Mouse (Mus musculus) intestine, embryonic 16.5 days (tissue): ENCODE measurements around the gene Hist2h2be. TPM values are rescaled to one million over a fixed set of nuclear protein-coding genes. Genes with fewer than 3 reads are reported as not detected.
A peak's percentile ranks its signal among the peaks of the same experiment; 100 is the strongest.
"Not testable (repeated sequence)": the region's sequence is repeated elsewhere in the genome, so short reads cannot be mapped to it uniquely, and the experiment has no call there.

Experiments used
- ATAC-seq: fragments of 200-750 bp; cut with Nextera tagmentation; 2 replicates; pipeline ENCODE4 v1.8.0; 2017; ENCODE audit warnings: moderate TSS enrichment, moderate library complexity
- H3K27ac ChIP-seq: fragments of 300-500 bp; sonication (generic); 2 replicates; pipeline ENCODE4 v1.5.1; 2014; ENCODE audit warnings: mild to moderate bottlenecking, low read length
- H3K27me3 ChIP-seq: fragments of 300-500 bp; sonication (generic); replicated peaks from 2 replicates; pipeline ENCODE4 v1.6.1; 2014; ENCODE audit warnings: low read length, control low read depth, mixed read lengths; ENCODE audit not compliant: control insufficient read depth, insufficient read depth
- H3K36me3 ChIP-seq: fragments of 300-500 bp; sonication (generic); 2 replicates; pipeline ENCODE4 v1.6.1; 2014; ENCODE audit warnings: low read length, control low read depth; ENCODE audit not compliant: control insufficient read depth, insufficient read depth
- H3K4me1 ChIP-seq: fragments of 300-500 bp; sonication (generic); 2 replicates; pipeline ENCODE4 v1.6.1; 2014; ENCODE audit warnings: low read length, control low read depth, mixed read lengths; ENCODE audit not compliant: control insufficient read depth, insufficient read depth
- H3K4me2 ChIP-seq: fragments of 300-500 bp; sonication (generic); 2 replicates; pipeline ENCODE4 v1.6.1; 2014; ENCODE audit warnings: low read depth, low read length, control low read depth
- H3K4me3 ChIP-seq: fragments of 300-500 bp; sonication (generic); 2 replicates; pipeline ENCODE4 v1.5.1; 2014; ENCODE audit warnings: mild to moderate bottlenecking, low read length
- H3K9ac ChIP-seq: fragments of 300-500 bp; sonication (generic); 2 replicates; pipeline ENCODE4 v1.6.1; 2014; ENCODE audit warnings: low read depth, low read length
- H3K9me3 ChIP-seq: fragments of 300-500 bp; sonication (generic); 2 replicates; pipeline ENCODE4 v1.6.1; 2016; ENCODE audit warnings: low read length, control low read depth; ENCODE audit not compliant: control insufficient read depth
- WGBS: fragments of 180-500 bp; shearing (Covaris S2); extraction: QIAGEN DNeasy Blood & Tissue Kit; methylation state at CpG from one replicate; pipeline ENCODE4 v1.1.7; 2014; 5-methylcytosine and 5-hydroxymethylcytosine counted together
- polyA plus RNA-seq: library from polyadenylated mRNA; unstranded; fragments of >200 nt; fragmentation: Nextera tagmentation; extraction: Ambion mirVana; gene quantifications from 2 replicates; pipeline ENCODE4 v1.2.1, GENCODE M21; 2015

Hist2h2be gene
- polyA plus RNA-seq, 1 experiment from 2014 or later: 6.7 TPM

- H3K27me3 ChIP-seq, H3K36me3 ChIP-seq, H3K9me3 ChIP-seq: not testable (repeated sequence)
- peak within 1 kb of the TSS; percentile 84 for H3K27ac ChIP-seq
- H3K4me2 ChIP-seq: peak within 1 kb of the TSS; percentile 40
- peak; percentile 85 for ATAC-seq
- H3K4me3 ChIP-seq: peak within 1 kb of the TSS; percentile 41
- peak within 1 kb of the TSS; percentile 65 for H3K9ac ChIP-seq
- WGBS: 0% methylated on average over 29 of the region's 88 CpGs
- peaks cover 23% of the 10 kb centered on the region for H3K4me1 ChIP-seq
These were observed 24.3 kb downstream of the Hist2h2be start, which contains the start of gene Hist2h2aa1 for GRCm38 (mm10) chr3:96245003-96245886. Hist2h2aa1 (plus strand) TSS chr3:96245497.

- H3K9ac ChIP-seq, H3K4me2 ChIP-seq, ATAC-seq, H3K27ac ChIP-seq, H3K36me3 ChIP-seq, H3K9me3 ChIP-seq, H3K27me3 ChIP-seq: not testable (repeated sequence)
- peak overlapping the region; percentile 38 for H3K4me3 ChIP-seq
- 1% methylated on average over 10 of the region's 21 CpGs for WGBS
- peaks cover 23% of the 10 kb centered on the region for H3K4me1 ChIP-seq
These were observed 25.1 kb downstream of the Hist2h2be start for GRCm38 (mm10) chr3:96246018-96246417.

GRCm38 (mm10) chr3:96246427-96246856, 25.5 kb downstream of the Hist2h2be start, which contains the start of gene Hist2h3c1:
Hist2h3c1 (plus strand) TSS chr3:96246685.
- H3K9me3 ChIP-seq, H3K27me3 ChIP-seq, H3K36me3 ChIP-seq: not testable (repeated sequence)
- WGBS: 0% methylated on average over 6 of the region's 47 CpGs
- Histone ChIP-seq H3K4me3 (peak within 1 kb of the TSS; percentile 50), H3K4me1 (peaks cover 23% of the 10 kb centered on the region), H3K27ac (peak within 1 kb of the TSS; percentile 50), H3K4me2 (peak within 1 kb of the TSS; percentile 56), H3K9ac (peak within 1 kb of the TSS; percentile 62)
- peak; percentile 92 for ATAC-seq

- no peaks in the 10 kb centered on the region for H3K36me3 ChIP-seq
- H3K9me3 ChIP-seq: no peaks in the 10 kb centered on the region
- peaks cover 23% of the 10 kb centered on the region for H3K4me1 ChIP-seq
- peak overlapping the region; percentile 62 for H3K9ac ChIP-seq
- H3K27ac ChIP-seq: peak overlapping the region; percentile 50
- 4% methylated on average over 11 of the region's 11 CpGs for WGBS
- ATAC-seq: no peak
- H3K4me3 ChIP-seq: peak overlapping the region; percentile 50
- no peaks in the 10 kb centered on the region for H3K27me3 ChIP-seq
- peak overlapping the region; percentile 56 for H3K4me2 ChIP-seq
These were observed 26.6 kb downstream of the Hist2h2be start for GRCm38 (mm10) chr3:96247356-96248140.

- no peak for ATAC-seq
- H3K27me3 ChIP-seq: no peaks in the 10 kb centered on the region
- peak overlapping the region; percentile 56 for H3K4me2 ChIP-seq
- H3K9ac ChIP-seq: 0 out of 2 replicates have a peak overlapping the region, but pooled peaks have one; percentile 37
- H3K9me3 ChIP-seq: no peaks in the 10 kb centered on the region
- 34% methylated on average over 6 of the region's 6 CpGs for WGBS
- H3K4me3 ChIP-seq: peak overlapping the region; percentile 50
- peaks cover 23% of the 10 kb centered on the region for H3K4me1 ChIP-seq
- 0 out of 2 replicates have a peak overlapping the region, but pooled peaks have one; percentile 9 for H3K27ac ChIP-seq
- H3K36me3 ChIP-seq: no peaks in the 10 kb centered on the region
These were observed 27.5 kb downstream of the Hist2h2be start for GRCm38 (mm10) chr3:96248141-96249033.

GRCm38 (mm10) chr3:96249034-96249345, 28.1 kb downstream of the Hist2h2be start:
- 51% methylated on average over 4 of the region's 4 CpGs for WGBS
- Histone ChIP-seq H3K4me1 (peaks cover 19% of the 10 kb centered on the region), H3K36me3 (no peaks in the 10 kb centered on the region), H3K4me3 (peak overlapping the region; percentile 50; the same call in 1 of the 2 replicates), H3K9me3 (no peaks in the 10 kb centered on the region), H3K9ac (0 out of 2 replicates have a peak overlapping the region, but pooled peaks have one; percentile 37), H3K4me2 (peak overlapping the region; percentile 56), H3K27ac (no peak overlapping the region), H3K27me3 (no peaks in the 10 kb centered on the region)
- no peak for ATAC-seq

GRCm38 (mm10) chr3:96250890-96251289, 30.0 kb downstream of the Hist2h2be start:
- Histone ChIP-seq H3K27ac (no peak overlapping the region), H3K27me3 (no peaks in the 10 kb centered on the region), H3K4me3 (no peak overlapping the region), H3K4me2 (no peak overlapping the region), H3K9me3 (no peaks in the 10 kb centered on the region), H3K9ac (no peak overlapping the region), H3K36me3 (no peaks in the 10 kb centered on the region), H3K4me1 (peaks cover 16% of the 10 kb centered on the region)
- 55% methylated on average over 3 of the region's 3 CpGs for WGBS
- ATAC-seq: no peak

GRCm38 (mm10) chr3:96251787-96252186, 30.9 kb downstream of the Hist2h2be start:
- H3K27ac ChIP-seq: no peak overlapping the region
- 84% methylated on average over 3 of the region's 3 CpGs for WGBS
- peaks cover 19% of the 10 kb centered on the region for H3K4me1 ChIP-seq
- no peaks in the 10 kb centered on the region for H3K9me3 ChIP-seq
- H3K4me2 ChIP-seq: no peak overlapping the region
- no peaks in the 10 kb centered on the region for H3K27me3 ChIP-seq
- no peak overlapping the region for H3K9ac ChIP-seq
- no peak for ATAC-seq
- no peaks in the 10 kb centered on the region for H3K36me3 ChIP-seq
- no peak overlapping the region for H3K4me3 ChIP-seq
